Mouse (Mus musculus) adrenal gland (tissue): ENCODE measurements at regions not wholly inside any gene's neighbourhood (a gene's known extent, or its start where the extent isn't known, plus 50 kb on each side); places are given as distances from the start of the nearest gene placed in this dataset.

Experiments used
- intact Hi-C: fragments of 180-260 bp; cut with DNase I; formaldehyde crosslinking; loops from one replicate; pipeline ENCODE4 v1.15.1; 2025

- intact Hi-C loops = no loop called here
Observed at GRCm38 (mm10) chr9:102782926-102783850, 51.5 kb upstream of the Ryk start.

- intact Hi-C loops = loop anchor here (1.0 to 5.0 kb wide), 3 partner anchors 69 to 148 kb away; no protein-coding TSS in a partner anchor
Observed at GRCm38 (mm10) chr9:102784329-102785026, 50.2 kb upstream of the Ryk start.
